Mouse (Mus musculus) cerebellum, adult 2 months (tissue): ENCODE data around the gene Cpsf6. TPM values are rescaled to one million over a fixed set of nuclear protein-coding genes. Genes with fewer than 3 reads are reported as not detected.

Experiments used
- DNase-seq, 2 experiments: peaks; one replicate each; pipeline ENCODE4 v3.0.0; 2021
- H3K27ac ChIP-seq: fragments of 200-500 bp; 2 replicates; pipeline ENCODE4 v1.5.1; 2012; ENCODE audit warnings: low read length, control low read depth, inconsistent platforms; ENCODE audit not compliant: insufficient read depth
- H3K27me3 ChIP-seq: fragments of 200-500 bp; 2 replicates; pipeline ENCODE4 v1.6.1; 2012; ENCODE audit warnings: inconsistent platforms, mild to moderate bottlenecking, low read length, moderate library complexity; ENCODE audit not compliant: control insufficient read depth, insufficient read depth
- H3K4me1 ChIP-seq: fragments of 200-500 bp; 2 replicates; pipeline ENCODE4 v1.6.1; 2011; ENCODE audit warnings: low read length; ENCODE audit not compliant: control insufficient read depth, insufficient read depth
- H3K4me3 ChIP-seq: fragments of 200-500 bp; replicated peaks from 2 replicates; pipeline ENCODE3; 2011; ENCODE audit warnings: mild to moderate bottlenecking, low read depth, low read length, control low read depth; ENCODE audit not compliant: insufficient read depth
- CTCF ChIP-seq: fragments of 200-500 bp; IDR thresholded peaks from 2 replicates; pipeline ENCODE4 v1.5.1; 2011; ENCODE audit warnings: low read depth, mild to moderate bottlenecking, control low read depth, low read length, moderate library complexity, borderline replicate concordance; ENCODE audit not compliant: insufficient read depth
- POLR2A ChIP-seq: fragments of 200-500 bp; IDR thresholded peaks from 2 replicates; pipeline ENCODE4 v1.6.1; 2011; ENCODE audit warnings: low read length, control low read depth, borderline replicate concordance; ENCODE audit not compliant: insufficient read depth
- WGBS: fragments of 180-500 bp; shearing (Covaris S2); methylation state at CpG from one replicate; pipeline ENCODE4 v1.1.7; 2018; 5-methylcytosine and 5-hydroxymethylcytosine counted together
- polyA plus RNA-seq: library from polyadenylated mRNA; depleted of rRNA; stranded (reverse); fragments of >200 nt; gene quantifications from 2 replicates; pipeline ENCODE4 v1.2.3, GENCODE M21; 2012

The Cpsf6 gene
- polyA plus RNA-seq, 1 experiment: 64.0 TPM

DNA sequence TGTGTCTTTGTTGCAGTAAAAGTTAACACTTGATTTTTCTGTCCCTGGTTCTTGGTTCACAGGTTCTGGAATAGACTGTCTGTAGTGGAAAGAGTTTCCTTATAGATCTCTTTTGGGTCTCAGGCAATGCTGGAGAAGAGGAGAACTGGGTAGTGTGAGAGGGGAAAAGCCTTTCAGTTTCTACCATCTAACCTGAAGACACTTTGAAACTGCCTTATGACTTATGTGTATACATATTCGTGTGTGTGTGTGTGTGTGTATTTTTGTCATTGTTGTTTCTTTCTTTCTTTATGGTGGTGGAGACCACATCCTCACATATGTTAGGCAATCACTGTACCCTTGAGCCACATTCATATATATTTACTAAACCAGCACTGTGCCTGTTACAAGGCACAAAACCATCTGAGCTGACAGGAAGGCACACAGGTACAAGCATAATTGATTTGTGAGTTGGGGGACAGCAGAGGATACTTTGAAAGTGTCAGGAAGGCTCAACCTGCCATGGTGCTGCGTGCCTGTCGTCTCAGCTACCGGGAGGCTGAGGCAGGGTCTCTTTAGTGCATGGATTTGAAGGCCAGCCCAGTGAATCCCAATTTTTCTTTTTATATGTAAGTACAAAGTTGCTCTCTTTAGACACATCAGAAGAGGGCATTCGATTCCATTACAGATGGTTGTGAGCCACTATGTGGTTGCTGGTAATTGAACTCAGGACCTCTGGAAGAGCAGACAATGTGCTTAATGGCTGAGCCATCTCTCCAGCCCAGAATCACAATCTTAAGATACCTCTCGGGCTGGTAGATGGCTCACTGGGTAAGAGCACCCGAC, 41.7 kb upstream of the Cpsf6 start:
- 85% methylated on average over 7 of the region's 7 CpGs for WGBS
- Histone ChIP-seq H3K27ac (no peak overlapping the region), H3K4me1 (no peaks in the 10 kb centered on the region), H3K4me3 (no peak overlapping the region), H3K27me3 (no peaks in the 10 kb centered on the region)
- TF ChIP-seq POLR2A: no peak
- no peak for TF ChIP-seq CTCF
- DNase-seq: no peak

DNA sequence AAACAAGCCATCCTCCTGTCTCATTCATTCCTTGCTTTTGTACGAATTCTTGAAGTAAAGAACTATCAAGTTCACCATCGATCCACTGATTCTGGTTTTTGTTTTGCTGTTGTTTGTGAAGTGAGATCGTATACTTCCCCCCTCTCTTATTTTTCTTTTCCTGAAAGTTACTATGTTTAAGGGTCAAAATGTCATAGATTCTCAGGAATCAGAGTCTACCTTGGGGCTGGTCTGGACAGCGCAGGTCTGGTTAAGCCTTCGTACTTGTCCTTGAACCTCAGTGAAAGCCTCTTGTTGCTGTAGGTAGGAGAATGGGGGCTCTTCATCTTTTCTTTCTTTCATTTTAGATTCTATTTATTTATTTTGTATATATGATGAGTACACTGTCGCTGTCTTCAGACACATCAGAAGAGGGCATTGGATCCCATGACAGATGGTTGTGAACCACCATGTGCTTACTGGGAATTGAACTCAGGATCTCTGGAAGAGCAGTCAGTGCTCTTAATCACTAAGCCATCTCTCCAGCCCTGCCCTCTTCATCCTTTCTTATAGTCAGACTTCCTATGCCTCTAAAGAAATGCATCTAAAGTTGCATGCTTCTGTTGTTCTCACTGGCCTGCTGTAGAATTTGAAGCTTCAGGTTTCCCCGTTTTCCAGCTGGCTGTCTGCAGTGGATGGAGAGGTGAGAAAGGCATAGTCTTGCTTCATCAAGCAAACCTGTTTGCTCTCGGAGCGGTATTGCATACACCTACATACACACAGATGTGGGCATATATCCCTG, 40.9 kb upstream of the Cpsf6 start:
- H3K27me3 ChIP-seq: no peaks in the 10 kb centered on the region
- DNase-seq: no peak
- TF ChIP-seq CTCF (no peak), POLR2A (no peak)
- H3K4me3 ChIP-seq: no peak overlapping the region
- 90% methylated on average over 9 of the region's 9 CpGs for WGBS
- no peak overlapping the region for H3K27ac ChIP-seq
- no peaks in the 10 kb centered on the region for H3K4me1 ChIP-seq

DNA sequence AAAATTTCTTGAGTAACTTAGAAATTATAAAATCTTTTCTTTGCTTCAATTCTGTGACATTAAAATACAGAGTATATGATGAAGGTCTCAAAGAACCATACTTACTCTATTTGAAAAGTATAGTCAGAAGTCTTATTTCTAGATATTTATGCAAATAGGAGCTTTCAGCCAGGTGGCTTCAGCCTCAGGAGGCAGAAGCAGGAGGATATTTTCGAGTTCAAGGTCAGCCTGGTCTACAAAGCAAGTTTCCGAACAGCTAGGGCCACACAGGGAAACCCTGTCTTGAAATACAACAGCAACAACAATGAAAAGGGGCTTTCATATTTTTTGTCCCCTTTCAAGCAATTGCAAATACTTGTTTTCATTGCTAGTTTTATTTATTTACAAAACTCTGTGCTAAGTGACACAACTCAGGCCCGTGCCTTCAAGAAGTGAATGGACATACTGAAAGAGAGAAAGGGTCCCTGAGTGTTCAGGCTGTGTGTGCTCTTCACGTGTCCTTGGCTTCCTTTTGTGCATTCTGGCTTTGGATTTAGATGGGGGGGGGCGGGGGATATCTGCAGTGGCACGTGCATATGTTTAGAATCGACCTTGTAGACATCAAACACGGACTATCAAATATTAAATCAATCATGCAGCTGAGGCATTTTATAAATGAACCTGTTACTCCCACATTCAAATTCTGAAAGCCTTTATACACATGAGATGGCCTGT, 39.9 kb upstream of the Cpsf6 start:
- 69% methylated on average over 8 of the region's 8 CpGs for WGBS
- TF ChIP-seq POLR2A (no peak), CTCF (no peak)
- H3K27ac ChIP-seq: no peak overlapping the region
- no peaks in the 10 kb centered on the region for H3K27me3 ChIP-seq
- no peak for DNase-seq
- no peaks in the 10 kb centered on the region for H3K4me1 ChIP-seq
- H3K4me3 ChIP-seq: no peak overlapping the region

DNA sequence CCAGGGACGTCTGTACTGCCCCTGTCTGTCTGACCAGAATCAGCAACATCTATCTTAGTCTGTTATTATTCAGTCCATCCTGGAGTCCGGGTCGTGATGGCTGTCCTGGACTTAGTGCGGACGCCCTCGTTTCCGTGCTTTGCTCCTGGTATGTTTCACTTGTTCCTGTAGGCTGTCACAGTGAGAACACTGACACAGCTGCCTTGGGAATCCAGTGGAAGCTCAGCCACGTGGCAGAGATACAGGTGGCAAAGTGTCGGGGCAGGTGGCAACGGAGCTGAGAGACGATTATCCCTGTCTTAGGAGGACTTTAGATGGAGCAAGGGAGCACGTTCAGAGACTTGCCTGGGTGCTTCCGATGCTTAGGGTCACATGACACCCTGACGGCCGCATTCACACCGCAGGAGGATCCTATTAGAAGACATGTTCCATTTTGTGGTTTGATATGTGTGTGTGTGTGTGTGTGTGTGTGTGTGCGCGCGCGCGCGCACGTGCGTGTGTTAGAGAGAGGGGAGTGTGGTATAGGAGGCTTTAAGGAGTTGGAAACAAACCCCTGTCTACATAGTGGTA, 38.9 kb upstream of the Cpsf6 start:
- Histone ChIP-seq H3K27me3 (no peaks in the 10 kb centered on the region), H3K27ac (no peak overlapping the region), H3K4me3 (no peak overlapping the region), H3K4me1 (no peaks in the 10 kb centered on the region)
- TF ChIP-seq CTCF: no peak
- TF ChIP-seq POLR2A: no peak
- WGBS: 59% methylated on average over 24 of the region's 24 CpGs
- no peak for DNase-seq

DNA sequence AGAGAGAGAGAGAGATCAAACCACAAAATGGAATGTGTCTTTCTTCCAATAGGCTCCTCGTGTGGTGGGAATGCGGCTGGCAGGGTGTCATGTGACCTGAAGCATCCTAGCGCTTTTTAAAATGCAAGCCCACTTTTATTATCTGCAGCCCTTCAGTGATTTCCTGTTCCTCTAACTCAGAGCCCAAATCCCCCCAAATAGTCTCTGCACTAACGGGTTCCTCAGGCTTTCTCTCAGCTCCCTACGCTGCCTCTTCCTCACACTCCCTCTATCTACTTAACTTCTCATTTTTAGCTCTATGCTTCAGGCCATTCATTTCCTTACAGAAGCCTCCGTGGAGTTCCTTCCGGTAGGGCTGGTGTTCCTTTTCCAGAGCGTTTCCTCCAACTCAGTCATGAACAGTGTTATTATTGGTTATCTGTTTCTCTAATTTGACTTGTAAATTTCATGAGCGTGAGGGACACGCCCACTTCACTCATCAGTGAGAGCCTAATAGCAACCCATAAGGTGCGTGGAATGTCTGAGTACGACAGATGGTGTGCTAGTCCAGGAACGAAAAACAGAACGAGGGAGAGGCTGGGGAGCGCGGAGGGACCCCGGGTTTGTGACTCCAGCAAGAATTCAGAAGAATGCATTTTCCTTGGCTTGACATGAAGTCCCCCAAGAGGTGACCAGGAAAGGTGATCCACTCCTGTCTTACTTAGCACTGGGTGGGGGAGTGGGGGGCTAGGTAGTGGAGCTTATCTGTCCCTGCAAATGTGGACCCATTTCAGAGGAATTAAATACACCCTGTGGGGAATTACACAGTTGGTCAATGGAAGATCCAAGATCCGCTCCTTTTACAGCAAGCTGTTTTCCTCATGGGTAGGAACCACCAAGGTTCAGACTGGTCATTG, 38.2 kb upstream of the Cpsf6 start:
- WGBS: 13% methylated on average over 18 of the region's 18 CpGs
- no peak for DNase-seq
- H3K27ac ChIP-seq: no peak overlapping the region
- H3K27me3 ChIP-seq: no peaks in the 10 kb centered on the region
- TF ChIP-seq POLR2A (no peak), CTCF (no peak)
- peak overlapping the region; percentile 22 for H3K4me3 ChIP-seq
- no peaks in the 10 kb centered on the region for H3K4me1 ChIP-seq

DNA sequence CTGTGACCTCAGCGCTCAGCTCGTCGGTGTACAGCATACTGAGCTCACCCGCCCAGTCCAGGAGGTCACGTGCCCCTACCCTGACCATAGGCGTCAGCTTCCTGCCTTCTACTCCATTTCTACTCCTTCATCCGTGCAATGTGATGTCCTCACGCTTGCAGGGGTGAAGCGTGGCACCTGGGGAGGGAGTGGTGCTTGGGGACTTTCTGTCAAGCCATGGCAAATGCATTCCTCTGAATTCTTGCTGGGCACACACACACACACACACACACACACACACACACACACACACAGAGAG, 37.6 kb upstream of the Cpsf6 start:
- TF ChIP-seq CTCF (no peak), POLR2A (no peak)
- H3K27me3 ChIP-seq: no peaks in the 10 kb centered on the region
- H3K4me1 ChIP-seq: no peaks in the 10 kb centered on the region
- WGBS: 55% methylated on average over 9 of the region's 9 CpGs
- no peak for DNase-seq
- no peak overlapping the region for H3K27ac ChIP-seq
- peak overlapping the region; percentile 4 for H3K4me3 ChIP-seq

DNA sequence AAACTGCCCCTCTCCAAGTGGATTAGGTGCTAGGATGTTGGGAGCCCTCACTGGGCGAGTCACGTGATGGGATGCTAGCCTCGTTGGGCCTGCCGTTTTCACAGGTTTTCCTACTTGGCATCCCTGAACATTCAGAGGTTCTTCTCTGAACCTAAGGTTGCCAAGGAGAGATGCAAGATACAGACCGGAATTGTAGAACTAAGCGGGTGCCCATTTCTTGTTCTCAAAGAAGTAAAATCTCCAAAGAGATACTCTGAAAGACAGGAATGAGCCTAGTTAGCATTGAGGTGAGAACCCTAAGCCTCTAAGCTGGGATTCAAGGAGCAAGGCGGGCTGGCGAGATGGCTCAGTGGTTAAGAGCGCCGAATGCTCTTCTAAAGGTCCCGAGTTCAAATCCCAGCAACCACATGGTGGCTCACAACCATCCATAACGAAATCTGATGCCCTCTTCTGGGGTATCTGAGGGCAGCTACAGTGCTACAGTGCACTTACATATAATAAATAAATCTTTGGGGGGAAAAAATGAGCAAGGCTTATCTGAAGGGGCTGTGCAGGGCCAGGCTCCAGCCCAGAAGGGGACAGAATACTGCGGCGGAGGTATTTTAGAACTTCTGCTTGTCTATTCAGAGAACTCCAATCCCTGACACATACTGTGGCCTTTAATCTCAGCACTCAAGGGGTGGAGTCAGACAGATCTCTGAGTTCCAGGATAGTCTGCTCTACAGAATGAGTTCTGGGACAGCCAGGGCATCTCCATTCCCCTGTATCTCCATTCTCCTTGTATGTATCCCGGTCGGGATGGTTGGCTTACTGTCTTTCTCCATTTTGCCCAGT, 37.0 kb upstream of the Cpsf6 start:
- DNase-seq: no peak
- no peaks in the 10 kb centered on the region for H3K27me3 ChIP-seq
- WGBS: 89% methylated on average over 16 of the region's 16 CpGs
- no peaks in the 10 kb centered on the region for H3K4me1 ChIP-seq
- no peak overlapping the region for H3K4me3 ChIP-seq
- TF ChIP-seq CTCF (no peak), POLR2A (no peak)
- H3K27ac ChIP-seq: no peak overlapping the region
